Mouse (Mus musculus) testis, adult 2 months (tissue): ENCODE measurements at regions not wholly inside any gene's neighbourhood (a gene's known extent, or its start where the extent isn't known, plus 50 kb on each side); places are given as distances from the start of the nearest gene placed in this dataset.

Experiments
- H3K27ac ChIP-seq: fragments of 200-500 bp; 2 replicates; pipeline ENCODE4 v1.5.1; 2012; ENCODE audit warnings: low read depth, low read length; ENCODE audit not compliant: control insufficient read depth, insufficient read depth
- H3K27me3 ChIP-seq: fragments of 200-500 bp; 2 replicates; pipeline ENCODE4 v1.6.1; 2012; ENCODE audit warnings: mild to moderate bottlenecking, low read length, moderate library complexity; ENCODE audit not compliant: control insufficient read depth, insufficient read depth
- H3K36me3 ChIP-seq: fragments of 200-500 bp; 2 replicates; pipeline ENCODE4 v1.6.1; 2012; ENCODE audit warnings: mild to moderate bottlenecking, low read length; ENCODE audit not compliant: control insufficient read depth, insufficient read depth
- H3K4me1 ChIP-seq: fragments of 200-500 bp; 2 replicates; pipeline ENCODE4 v1.6.1; 2012; ENCODE audit warnings: low read length; ENCODE audit not compliant: control insufficient read depth, insufficient read depth
- H3K4me3 ChIP-seq: fragments of 200-500 bp; 2 replicates; pipeline ENCODE4 v1.5.1; 2012; ENCODE audit warnings: low read depth, mild to moderate bottlenecking, low read length, moderate library complexity, mixed read lengths; ENCODE audit not compliant: control insufficient read depth
- CTCF ChIP-seq: fragments of 200-500 bp; IDR thresholded peaks from 2 replicates; pipeline ENCODE4 v1.5.1; 2012; ENCODE audit warnings: low read depth, mild to moderate bottlenecking, inconsistent platforms, low read length, moderate library complexity; ENCODE audit not compliant: control insufficient read depth, insufficient read depth, insufficient replicate concordance
- POLR2A ChIP-seq: fragments of 200-500 bp; IDR thresholded peaks from 2 replicates; pipeline ENCODE4 v1.6.1; 2012; ENCODE audit warnings: low read depth, mild to moderate bottlenecking, inconsistent platforms, low read length, moderate library complexity; ENCODE audit not compliant: control insufficient read depth

DNA sequence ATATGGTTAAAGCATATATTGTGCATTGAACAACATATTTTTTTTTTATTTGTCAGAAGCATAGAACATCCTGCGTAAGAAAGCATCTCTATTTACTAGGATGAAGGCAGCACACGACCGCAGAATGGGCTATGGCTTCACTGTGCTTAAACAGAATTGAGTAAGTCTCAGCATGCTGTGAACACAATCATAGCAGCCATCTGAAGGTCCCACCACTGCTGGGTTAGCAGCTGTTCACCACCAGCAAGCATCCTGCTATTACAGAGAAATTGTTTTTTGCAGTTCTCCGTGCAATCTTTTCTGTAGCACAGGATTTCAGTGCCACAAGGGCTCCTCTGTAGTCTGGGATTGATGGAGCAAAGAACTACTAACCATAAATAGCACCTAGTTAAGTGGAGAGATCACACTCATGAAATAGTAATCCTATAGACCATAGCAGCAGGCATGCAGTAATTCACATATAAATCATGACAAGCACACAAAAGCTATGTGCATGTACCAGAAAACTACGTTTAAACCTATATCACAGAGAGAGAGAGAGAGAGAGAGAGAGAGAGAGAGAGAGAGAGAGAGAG, 537.3 kb downstream of the Basp1 start:
- TF ChIP-seq CTCF: no peak
- no peak for TF ChIP-seq POLR2A
- H3K36me3 ChIP-seq: no peaks in the 10 kb centered on the region

DNA sequence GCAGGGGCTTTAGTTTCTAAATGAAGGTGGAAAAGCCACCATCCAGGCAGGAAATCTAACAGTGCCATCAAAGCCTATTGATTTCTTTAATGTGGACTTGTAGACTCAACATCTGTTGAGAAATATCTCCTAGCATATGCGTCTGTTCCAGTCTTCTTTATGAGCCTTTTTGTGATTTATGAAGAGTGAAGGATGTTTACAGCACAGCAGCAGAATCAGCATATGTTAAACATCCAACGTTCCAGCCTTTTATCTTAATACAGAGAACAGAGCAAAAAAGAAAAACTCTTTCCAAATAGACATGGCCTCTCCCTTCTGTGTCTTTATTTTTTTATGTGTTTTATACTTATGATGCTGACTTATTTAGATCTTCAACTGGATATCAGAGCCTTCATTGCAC, 573.3 kb downstream of the Basp1 start:
- TF ChIP-seq POLR2A (no peak), CTCF (no peak)
- Histone ChIP-seq H3K4me1 (no peaks in the 10 kb centered on the region), H3K36me3 (no peaks in the 10 kb centered on the region), H3K27me3 (no peaks in the 10 kb centered on the region), H3K27ac (no peak overlapping the region), H3K4me3 (no peak overlapping the region)

More for the DNA sequence above, 537.3 kb downstream of the Basp1 start:
- Histone ChIP-seq H3K4me3 (no peak overlapping the region), H3K4me1 (no peaks in the 10 kb centered on the region), H3K27me3 (no peaks in the 10 kb centered on the region), H3K27ac (no peak overlapping the region)

DNA sequence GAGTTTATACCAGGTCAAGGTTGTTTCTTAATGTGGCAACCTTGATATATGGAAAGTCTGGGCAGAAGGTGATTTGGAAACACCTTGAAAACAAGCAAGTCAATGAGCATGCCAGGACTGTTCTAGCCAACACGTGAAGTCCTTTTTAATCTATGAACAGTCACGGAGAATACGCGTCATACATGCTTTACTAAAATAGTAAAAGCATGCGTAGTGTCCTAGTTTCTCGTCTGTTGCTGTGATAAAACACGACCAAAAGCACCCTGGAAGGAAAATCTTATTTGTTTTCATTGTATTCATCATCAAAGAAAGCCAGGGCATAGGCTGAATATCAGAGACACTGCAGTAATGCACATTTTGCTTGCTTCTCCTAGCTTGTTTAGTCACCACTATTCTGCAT, 575.2 kb downstream of the Basp1 start:
- Histone ChIP-seq H3K4me1 (no peaks in the 10 kb centered on the region), H3K36me3 (no peaks in the 10 kb centered on the region), H3K4me3 (no peak overlapping the region), H3K27me3 (no peaks in the 10 kb centered on the region), H3K27ac (no peak overlapping the region)
- TF ChIP-seq POLR2A: no peak
- TF ChIP-seq CTCF: no peak

- no peak overlapping the region for H3K4me3 ChIP-seq
- no peak for TF ChIP-seq CTCF
- TF ChIP-seq POLR2A: no peak
- H3K27ac ChIP-seq: no peak overlapping the region
- H3K27me3 ChIP-seq: no peaks in the 10 kb centered on the region
- H3K4me1 ChIP-seq: no peaks in the 10 kb centered on the region
- no peaks in the 10 kb centered on the region for H3K36me3 ChIP-seq
Observed at GRCm38 (mm10) chr15:24827881-24828280, 585.7 kb downstream of the Basp1 start.

DNA sequence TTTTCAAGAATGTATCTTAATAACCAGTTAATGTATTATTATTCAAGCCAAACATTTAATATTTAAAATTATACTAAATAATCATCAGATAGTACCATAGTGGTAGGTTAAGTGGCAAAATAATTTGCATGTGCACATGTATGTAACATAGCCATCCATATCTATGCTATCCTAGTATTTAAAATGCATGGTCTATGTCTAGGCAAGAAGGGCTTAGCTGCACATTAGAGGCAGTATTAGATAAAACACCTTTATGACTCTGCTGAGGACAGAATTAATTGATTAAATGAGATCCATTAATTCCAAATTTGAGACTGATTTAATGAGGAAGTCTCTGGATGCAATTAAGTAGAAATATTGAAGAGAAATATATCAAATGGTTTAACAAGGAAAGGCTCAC, 586.3 kb downstream of the Basp1 start:
- no peak overlapping the region for H3K27ac ChIP-seq
- TF ChIP-seq POLR2A (no peak), CTCF (no peak)
- no peak overlapping the region for H3K4me3 ChIP-seq
- H3K36me3 ChIP-seq: no peaks in the 10 kb centered on the region
- H3K27me3 ChIP-seq: no peaks in the 10 kb centered on the region
- H3K4me1 ChIP-seq: no peaks in the 10 kb centered on the region

GRCm38 (mm10) chr15:24796836-24797235, 616.7 kb downstream of the Basp1 start:
- H3K36me3 ChIP-seq: no peaks in the 10 kb centered on the region
- H3K4me1 ChIP-seq: no peaks in the 10 kb centered on the region
- no peaks in the 10 kb centered on the region for H3K27me3 ChIP-seq
- no peak overlapping the region for H3K4me3 ChIP-seq
- no peak overlapping the region for H3K27ac ChIP-seq
- TF ChIP-seq CTCF (no peak), POLR2A (no peak)

- H3K4me3 ChIP-seq: no peak overlapping the region
- TF ChIP-seq POLR2A (no peak), CTCF (no peak)
- H3K36me3 ChIP-seq: no peaks in the 10 kb centered on the region
- no peak overlapping the region for H3K27ac ChIP-seq
- no peaks in the 10 kb centered on the region for H3K27me3 ChIP-seq
- no peaks in the 10 kb centered on the region for H3K4me1 ChIP-seq
Observed at GRCm38 (mm10) chr15:24793381-24793780, 620.2 kb downstream of the Basp1 start.

- TF ChIP-seq POLR2A (no peak), CTCF (no peak)
- Histone ChIP-seq H3K36me3 (no peaks in the 10 kb centered on the region), H3K4me3 (no peak overlapping the region), H3K27ac (no peak overlapping the region), H3K27me3 (no peaks in the 10 kb centered on the region), H3K4me1 (no peaks in the 10 kb centered on the region)
Observed at GRCm38 (mm10) chr15:24786336-24786735, 627.2 kb downstream of the Basp1 start.
